Mouse (Mus musculus): ENCODE measurements at regions not wholly inside any gene's neighbourhood (a gene's known extent, or its start where the extent isn't known, plus 50 kb on each side); places are given as distances from the start of the nearest gene placed in this dataset.

DNA sequence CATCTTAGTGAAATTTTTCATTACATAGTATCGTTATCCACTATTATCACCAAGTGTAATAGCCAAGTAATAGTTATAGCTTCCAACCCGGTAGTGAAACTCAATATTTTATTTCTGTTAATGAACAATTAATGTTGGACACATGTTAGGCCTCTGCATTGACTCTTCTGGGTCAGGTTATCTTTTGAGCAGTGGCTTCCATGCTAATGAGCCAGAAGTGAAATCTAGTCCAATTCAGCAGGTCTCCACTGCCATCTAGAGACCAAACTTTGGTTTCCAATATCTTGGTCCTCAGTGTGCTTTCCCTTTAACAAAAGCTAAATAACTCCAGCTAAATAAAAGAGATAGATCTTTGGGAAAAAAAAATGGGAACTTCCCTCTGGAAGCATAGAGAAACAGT is 258.9 kb upstream of the Aldoart1 start:
- peak; percentile 40 for DNase-seq (ENCODE audit: low spot score)
